Mouse (Mus musculus): ENCODE measurements around the gene Il11.

The Il11 gene

DNA sequence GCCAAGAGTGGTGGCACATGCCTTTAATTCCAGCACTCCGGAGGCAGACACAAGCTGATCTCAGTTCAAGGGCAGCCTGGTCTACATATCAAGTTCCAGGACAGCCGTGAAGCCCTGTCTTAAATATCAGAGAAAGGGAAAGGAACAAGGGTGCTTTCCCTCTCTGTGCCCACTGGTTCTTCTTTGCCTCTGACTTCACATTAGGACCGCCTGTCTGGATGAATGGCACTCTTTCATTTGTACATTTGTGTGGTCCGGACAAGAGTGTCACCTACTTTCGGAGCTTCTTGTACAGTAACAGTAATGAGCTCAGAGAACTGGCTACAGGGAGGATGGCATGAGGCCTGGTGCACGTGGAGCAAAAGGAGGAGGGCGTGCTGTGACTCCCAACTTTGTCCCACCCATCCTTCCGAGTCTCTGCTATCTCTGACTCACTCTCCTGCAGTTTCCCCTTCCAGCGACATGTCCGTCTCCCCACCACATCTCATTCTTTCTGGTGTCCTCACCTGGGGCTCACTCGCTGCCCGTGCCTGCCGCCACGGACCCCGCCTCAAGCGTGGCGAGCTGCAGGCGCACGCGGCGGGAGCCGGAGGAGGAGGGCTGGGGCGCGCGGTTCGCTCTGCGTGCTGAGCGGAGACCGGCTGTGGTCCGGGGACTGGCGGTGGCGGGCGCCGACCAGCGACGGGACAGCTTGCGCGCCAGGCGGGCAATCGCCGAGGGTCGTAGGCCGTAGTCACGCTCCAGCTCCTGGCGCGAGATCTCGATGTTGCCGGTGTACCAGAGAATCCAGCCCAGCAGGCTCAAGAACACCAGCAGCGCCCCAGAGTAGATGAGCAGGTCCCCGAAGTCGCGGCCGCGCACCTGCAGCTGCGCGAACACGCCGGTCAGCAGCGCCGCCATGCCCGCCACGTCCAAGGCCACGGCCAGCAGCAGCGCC, 6.1 kb upstream of the Il11 start:
- peak in 1 of 2 experiments; percentile 71 for DNase-seq

DNA sequence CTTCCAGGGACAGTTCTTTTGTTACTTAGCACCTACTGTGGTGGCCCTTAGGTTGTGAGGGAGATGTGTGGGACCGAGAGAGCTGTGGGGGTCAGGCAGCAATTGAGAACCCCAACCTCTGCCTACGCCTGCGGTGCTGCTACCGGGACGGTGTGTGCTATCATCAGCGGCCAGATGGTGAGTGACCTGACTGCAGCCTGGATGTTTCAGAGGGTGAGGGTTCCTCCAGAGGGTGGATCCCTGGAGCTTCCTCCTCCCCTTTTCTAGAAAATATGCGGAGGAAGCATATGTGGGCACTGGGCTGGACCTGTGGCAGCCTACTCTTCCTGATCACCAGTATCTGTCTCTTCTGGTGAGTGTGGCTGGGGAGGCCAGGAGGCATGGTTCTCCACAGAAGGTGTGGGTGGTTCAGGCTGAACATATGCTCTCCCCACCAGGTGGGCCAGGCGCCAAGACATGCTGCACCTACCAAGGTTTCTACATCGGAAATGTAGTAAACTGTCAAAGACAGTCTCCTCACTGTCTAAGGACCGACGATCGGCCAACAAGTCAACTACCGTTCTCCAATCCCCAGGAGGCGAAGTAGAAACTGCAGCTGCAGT, 1.1 kb upstream of the Il11 start:
- peak; percentile 58 to 64 for DNase-seq

GRCm38 (mm10) chr7:4782130-4782529, 529 bp downstream of the Il11 start:
- no peak for DNase-seq

DNA sequence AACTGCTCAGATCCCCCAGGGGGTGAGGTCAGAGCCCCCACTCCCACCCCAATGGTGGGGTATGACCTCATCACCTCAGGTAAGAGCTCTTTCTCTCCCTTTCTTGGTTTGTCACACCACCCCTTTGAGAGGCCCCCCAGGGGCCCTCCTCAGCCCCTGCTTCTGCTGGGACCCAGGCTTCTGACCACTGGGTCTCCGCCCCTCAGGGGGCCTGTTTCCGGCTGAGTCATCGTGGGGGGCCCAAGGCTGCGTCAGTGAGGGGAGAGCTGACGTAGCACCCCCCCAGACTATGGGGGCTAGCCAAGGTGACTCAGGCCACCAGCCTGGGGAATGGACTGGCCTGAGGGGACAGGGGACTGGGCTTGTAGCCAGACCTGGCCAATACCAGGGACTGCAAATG, 2.7 kb downstream of the Il11 start:
- DNase-seq: no peak

DNA sequence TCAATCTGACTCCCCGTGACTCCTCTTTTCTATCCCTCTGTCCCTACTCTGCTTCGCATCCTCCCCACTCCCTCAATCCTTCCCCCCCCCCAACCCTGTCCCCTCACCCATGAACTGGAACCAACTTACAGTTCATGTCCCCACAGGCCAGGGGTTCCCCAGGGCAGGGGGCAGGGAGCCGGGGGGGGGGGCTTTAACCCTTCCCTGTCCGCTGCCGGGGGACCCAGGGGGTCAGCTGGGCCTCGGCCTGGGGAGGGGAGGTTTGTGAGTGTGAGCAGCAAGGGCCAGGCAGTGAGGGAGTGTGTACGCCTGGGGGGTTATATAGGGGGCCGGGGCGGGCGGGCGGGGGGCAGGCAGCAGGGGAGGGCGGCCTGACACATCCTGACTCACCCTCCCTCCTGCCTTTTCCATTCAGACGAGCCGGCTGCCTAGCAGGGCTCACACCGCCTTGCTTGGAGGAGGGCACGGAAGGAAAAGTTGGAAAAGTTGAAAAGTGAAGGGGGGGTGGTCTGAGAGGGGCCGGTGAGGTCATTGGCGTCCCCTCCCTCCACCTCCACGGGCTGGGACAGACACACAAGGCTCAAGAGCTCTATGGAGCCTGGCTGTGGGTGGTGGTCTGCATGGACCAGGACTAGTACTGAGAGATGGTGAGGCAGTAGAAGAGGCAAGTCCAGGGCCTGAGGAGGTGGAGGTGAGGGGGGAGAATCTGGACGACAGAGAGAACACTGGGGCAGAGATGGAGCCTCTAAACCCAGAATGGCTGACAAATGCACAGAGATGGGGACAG, 4.6 kb downstream of the Il11 start:
- DNase-seq: no peak

DNA sequence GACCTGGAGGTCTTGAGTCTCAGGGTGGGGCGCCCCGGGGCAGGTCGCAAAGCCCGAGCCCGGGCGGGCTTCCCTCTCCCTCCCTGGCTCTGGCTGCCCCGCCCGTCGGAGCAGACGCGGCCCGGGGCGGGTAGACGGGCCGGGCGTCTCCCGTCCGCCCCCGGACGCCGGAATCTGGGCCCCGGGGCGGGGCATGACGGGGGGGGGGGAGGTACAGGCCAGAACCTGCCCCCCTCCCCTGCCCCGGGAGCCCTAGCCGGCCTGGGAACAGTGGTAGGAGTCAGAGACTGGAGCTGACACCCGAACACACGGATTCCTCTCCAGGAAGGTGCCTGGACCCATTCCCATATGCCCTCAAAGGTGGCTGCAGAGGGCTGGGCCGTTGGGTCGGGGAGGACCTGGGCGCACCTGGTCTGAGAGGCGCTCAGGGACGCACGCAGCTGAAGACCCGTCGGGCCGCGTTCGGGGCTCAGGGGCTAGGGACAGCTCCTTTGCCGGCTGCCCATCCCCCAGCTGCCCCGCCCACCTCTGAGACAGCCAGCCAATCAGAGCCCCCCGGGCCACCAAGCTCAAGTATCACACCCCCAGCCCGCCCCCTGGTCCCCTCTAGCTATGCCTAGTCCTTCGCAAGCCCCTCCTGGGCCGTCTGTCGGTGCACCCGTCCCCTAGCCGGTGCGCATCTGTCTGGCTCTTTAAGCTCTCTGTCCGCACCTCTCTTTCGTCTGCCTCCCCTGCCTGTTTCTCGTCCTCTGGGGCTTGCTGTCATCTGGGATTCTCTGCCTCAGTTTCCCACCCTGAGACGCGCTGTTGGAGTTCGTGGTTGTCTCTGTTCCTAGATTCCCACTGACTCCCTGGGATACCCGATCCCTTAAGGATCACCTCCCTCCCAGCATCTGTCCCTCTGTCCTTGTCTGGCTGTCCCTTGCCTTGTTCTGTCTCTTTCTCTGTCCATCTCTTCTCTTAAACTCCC, 5.5 kb downstream of the Il11 start:
- peak in 1 of 2 experiments; percentile 67 for DNase-seq

DNA sequence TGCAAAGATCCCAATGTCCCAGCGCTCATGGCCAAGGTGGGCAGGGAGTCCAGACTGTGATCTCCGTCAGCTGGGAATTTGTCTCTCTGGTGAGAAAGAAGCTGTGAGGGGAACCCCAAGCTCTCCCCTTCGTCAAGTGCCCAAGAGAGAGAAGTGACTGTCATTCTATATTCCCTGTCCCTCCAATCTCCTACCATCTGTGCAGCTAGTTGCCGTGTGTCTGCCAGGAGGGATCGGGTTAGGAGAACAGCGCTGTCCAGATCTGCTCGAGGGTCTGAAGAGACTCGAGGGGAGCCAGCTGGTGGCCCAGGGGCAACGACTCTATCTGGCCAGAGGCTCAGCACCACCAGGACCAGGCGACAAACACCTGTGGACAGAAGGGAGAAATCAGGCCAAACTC, 6.5 kb downstream of the Il11 start:
- no peak for DNase-seq

- DNase-seq: no peak
Observed at GRCm38 (mm10) chr7:4771202-4771601, 11.5 kb downstream of the Il11 start, which contains the start of gene Fam71e2. TSS of gene Fam71e2 (minus strand) at chr7:4771302.

GRCm38 (mm10) chr7:4764946-4765710, 17.5 kb downstream of the Il11 start:
- no peak for DNase-seq

DNA sequence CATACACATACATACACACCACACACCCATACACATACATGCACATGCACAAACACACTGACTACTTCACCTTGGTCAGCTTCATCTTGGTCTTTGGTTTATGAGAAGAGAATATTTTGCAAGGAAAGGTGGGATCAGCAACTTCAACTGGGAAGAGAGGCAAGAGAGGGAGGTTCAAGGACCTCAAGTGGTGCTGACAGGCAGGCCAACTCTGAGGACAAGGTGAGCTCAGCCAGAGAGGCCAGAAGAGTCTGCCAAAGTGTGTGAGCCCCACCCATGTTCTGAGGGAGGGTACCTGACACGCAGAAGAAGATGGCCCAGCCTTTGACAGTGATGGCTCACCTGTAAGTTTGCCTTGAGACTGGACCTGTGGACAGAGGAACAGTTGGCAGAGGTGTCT, 23.0 kb downstream of the Il11 start:
- no peak for DNase-seq

GRCm38 (mm10) chr7:4752821-4753570, 29.7 kb downstream of the Il11 start, which contains the start of gene Cox6b2:
TSS of gene Cox6b2 (minus strand) at chr7:4753094.
- DNase-seq: peak; percentile 69 to 86

DNA sequence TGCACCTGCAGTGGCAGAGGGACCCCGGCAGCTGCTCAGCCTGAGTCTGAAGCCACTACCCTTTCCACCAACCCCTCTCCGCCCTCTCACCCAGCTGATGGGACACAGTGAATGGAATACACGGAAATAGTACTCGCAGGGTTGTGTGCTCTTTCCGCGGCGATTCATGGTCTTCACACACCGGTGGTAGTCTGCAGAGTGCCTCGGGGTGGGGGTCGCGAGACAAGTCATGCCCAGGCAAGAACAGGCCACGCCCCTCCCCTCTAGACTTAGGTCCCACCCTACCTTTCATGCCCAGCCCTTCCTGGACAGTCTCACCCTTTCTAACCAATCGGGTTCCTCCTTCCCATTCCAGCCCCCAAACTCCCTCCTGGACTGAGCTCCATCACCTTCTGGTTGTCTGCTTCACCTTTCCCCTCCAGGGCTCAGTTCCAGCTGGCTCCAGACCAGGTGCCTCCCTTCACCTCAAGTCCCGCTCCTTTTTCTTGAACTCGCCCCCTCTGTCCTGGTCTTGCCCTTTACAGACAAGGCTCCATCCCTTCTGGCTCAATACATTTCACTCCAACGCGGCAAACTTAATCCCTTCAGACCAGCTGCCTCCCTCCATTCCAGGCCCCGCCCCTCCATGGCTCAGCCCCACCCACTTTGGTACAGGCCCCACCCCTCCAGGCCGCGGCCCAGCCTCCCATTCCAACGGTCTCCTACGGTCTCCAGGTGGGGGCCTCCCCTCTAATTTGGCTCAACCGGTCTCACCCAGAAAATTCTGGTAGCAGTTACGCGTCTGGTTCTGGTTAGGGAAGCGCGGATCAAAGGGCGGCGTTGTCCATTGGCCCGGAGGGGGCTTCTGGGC, 30.5 kb downstream of the Il11 start:
- peak; percentile 41 to 68 for DNase-seq

GRCm38 (mm10) chr7:4749169-4749568, 33.5 kb downstream of the Il11 start:
- no peak for DNase-seq

- DNase-seq: no peak
Observed at GRCm38 (mm10) chr7:4748321-4748720, 34.3 kb downstream of the Il11 start.

DNA sequence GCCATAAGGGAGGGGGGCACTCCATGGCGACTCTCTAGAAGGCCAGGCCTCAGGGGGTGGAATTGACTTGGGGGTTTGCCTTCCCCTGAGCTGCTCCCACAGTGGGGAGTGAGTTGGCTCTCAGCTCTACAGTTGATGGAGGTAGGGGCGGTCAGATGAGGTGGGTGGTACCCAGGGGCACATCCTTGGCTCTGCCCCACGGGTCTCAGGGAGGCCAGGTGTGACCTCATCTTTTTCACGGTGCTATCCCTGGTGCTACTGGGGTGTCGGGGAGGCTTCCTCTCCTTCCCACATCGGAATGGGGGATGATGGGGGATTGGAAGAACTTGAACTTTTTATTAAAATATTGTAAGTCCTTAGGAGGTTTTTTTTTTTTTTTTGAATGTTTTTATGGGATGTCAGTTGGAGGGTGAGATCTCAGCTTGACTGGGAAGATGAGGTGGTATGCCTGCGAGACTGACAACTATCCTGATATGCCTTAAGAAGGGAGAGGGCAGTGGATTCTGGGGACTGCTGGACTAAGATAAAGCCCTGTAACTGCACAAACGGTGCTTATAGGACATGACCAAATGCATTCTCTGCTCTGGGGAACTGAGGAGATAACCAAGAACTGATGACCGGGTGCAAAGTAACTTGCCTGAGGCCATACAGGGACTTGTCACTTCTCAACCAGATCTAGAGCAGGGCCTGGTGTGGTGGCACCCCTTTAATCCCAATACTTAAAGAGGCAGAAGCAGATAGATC, 35.3 kb downstream of the Il11 start:
- DNase-seq: no peak

DNA sequence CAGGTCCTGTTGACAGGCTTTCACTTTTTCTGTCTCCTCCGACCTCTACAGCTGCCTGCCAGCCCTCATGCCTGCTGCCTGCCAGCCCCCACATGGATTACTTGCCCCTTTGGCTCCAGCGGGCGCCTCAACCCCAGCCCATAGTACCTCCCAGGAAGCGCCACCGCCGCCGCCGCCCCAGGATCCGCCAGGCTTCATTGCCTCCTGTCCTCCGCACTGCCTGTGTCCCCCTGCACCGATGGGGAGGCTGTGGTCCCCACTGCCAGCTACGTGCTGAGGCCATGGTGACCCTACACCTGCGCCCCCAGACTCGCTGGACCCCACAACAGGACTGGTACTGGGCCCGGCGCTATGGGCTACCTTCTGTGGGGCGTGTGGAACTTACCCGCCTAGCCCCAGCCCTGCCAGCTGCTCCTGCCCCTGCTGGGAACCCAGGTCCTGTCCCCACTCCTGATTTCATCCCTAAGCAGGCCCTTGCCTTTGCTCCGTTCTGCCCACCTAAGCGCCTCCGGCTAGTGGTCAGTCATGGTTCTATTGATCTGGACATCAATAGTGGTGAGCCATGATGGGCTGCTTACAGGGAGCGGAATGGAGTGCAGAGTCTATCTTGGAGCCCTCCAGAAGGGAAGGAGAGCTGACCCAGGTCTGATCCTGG, 36.2 kb downstream of the Il11 start:
- no peak for DNase-seq

DNA sequence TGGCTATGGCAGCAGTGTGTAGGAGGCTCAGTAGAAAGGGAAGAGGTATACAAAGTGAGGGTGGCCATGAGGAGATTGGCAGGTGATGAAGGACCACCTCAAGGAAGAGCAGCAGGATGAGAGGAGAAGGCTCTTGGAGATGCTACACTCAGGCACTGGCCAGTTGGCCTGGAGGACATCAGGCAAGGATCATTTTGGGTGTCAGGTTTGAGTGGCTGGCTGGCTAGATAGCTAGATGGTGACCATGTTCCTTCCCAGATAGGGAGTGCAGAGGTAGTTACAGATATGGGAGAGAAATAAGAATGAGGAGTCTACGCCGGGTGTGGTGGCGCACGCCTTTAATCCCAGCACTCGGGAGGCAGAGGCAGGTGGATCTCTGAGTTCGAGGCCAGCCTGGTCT, 37.8 kb downstream of the Il11 start:
- DNase-seq: no peak

DNA sequence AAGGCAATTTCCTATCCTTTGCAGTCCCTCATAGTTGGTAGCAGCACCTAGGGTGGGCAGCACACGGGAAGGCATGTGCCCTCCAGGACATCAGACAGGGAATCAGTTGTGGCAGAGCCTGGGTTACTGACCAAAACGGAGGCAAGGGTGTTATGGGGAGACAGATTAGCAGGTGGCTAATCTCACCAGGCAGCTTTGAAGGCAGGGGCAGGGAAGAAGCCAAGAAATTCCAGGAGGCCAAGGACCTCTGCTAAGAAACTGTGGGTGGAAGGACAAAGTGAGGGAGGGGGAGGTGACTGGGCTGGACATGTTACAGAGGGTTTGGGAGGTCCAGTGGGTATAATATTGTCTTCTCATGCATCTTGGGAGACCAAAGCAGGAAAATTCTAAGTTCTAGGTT, 39.3 kb downstream of the Il11 start:
- no peak for DNase-seq
